Mouse (Mus musculus) MEL (cell line): ENCODE measurements around the gene Etfa. TPM values are rescaled to one million over a fixed set of nuclear protein-coding genes. Genes with fewer than 3 reads are reported as not detected.

ENCODE experiments used
- DNase-seq: peaks from one replicate; pipeline ENCODE4 v3.0.0; 2011; ENCODE audit warnings: low read depth, low spot score
- H3K27ac ChIP-seq: 2 replicates; pipeline ENCODE4 v1.5.1; 2012; ENCODE audit warnings: low read depth, mild to moderate bottlenecking, control low read depth, low read length, moderate library complexity; ENCODE audit not compliant: control insufficient read depth
- H3K27me3 ChIP-seq, 2 experiments: fragments of 150-350 bp in 1 of 2; sonication (generic) in 1 of 2; 2 replicates each; pipeline ENCODE4 v1.6.1; 2012; ENCODE audit warnings: low read length in 2 of 2, mild to moderate bottlenecking in 2 of 2, improper control_type of control experiment in 1 of 2, moderate library complexity in 1 of 2; ENCODE audit not compliant: insufficient read depth in 2 of 2, control insufficient read depth in 1 of 2
- H3K36me3 ChIP-seq, 2 experiments: 2 replicates each; pipeline ENCODE4 v1.6.1; 2012 to 2014; ENCODE audit warnings: low read length in 2 of 2, improper control_type of control experiment in 1 of 2, inconsistent platforms in 1 of 2, mild to moderate bottlenecking in 1 of 2; ENCODE audit not compliant: insufficient read depth in 2 of 2, control insufficient read depth in 1 of 2
- H3K4me1 ChIP-seq, 2 experiments: fragments of 150-350 bp in 1 of 2; sonication (generic) in 1 of 2; 2 replicates each; pipeline ENCODE4 v1.6.1; 2012; ENCODE audit warnings: low read length in 2 of 2, improper control_type of control experiment in 1 of 2, mild to moderate bottlenecking in 1 of 2; ENCODE audit not compliant: insufficient read depth in 2 of 2, control insufficient read depth in 1 of 2
- H3K4me3 ChIP-seq, 2 experiments: fragments of 150-350 bp in 1 of 2; sonication (generic) in 1 of 2; 2 replicates each; pipeline ENCODE4 v1.5.1; 2012; ENCODE audit warnings: low read depth in 2 of 2, low read length in 2 of 2, mild to moderate bottlenecking in 2 of 2, moderate library complexity in 2 of 2, control low read depth in 1 of 2, improper control_type of control experiment in 1 of 2; ENCODE audit not compliant: control insufficient read depth in 1 of 2, insufficient read depth in 1 of 2
- H3K79me2 ChIP-seq: 2 replicates; pipeline ENCODE4 v1.6.1; 2012; ENCODE audit warnings: mild to moderate bottlenecking, low read length, moderate library complexity; ENCODE audit not compliant: control insufficient read depth, poor library complexity, insufficient read depth
- H3K9ac ChIP-seq: 2 replicates; pipeline ENCODE4 v1.6.1; 2012; ENCODE audit warnings: low read depth, mild to moderate bottlenecking, control low read depth, low read length, moderate library complexity; ENCODE audit not compliant: control insufficient read depth, poor library complexity, severe bottlenecking
- H3K9me3 ChIP-seq: fragments of 150-350 bp; sonication (generic); replicated peaks from 2 replicates; pipeline ENCODE4 v1.6.1; 2012; ENCODE audit warnings: mild to moderate bottlenecking, low read length, improper control_type of control experiment, moderate library complexity; ENCODE audit not compliant: insufficient read depth
- BHLHE40 ChIP-seq: IDR thresholded peaks from 2 replicates; pipeline ENCODE4 v1.6.1; 2012; ENCODE audit warnings: low read depth, mild to moderate bottlenecking, inconsistent platforms, low read length, improper control_type of control experiment, borderline replicate concordance
- CHD1 ChIP-seq: IDR thresholded peaks from 2 replicates; pipeline ENCODE4 v1.6.1; 2012; ENCODE audit warnings: low read depth, mild to moderate bottlenecking, inconsistent platforms, low read length, improper control_type of control experiment
- CTCF ChIP-seq, 3 experiments: IDR thresholded peaks in 2 of 3; conservative IDR thresholded peaks in 1 of 3; 2 replicates each; pipeline ENCODE4 v1.5.1; 2011 to 2012; ENCODE audit warnings: low read length in 3 of 3, low read depth in 2 of 3, mild to moderate bottlenecking in 2 of 3, improper control_type of control experiment in 1 of 3, inconsistent platforms in 1 of 3, mixed read lengths in 1 of 3, moderate library complexity in 1 of 3; ENCODE audit not compliant: control insufficient read depth in 1 of 3, insufficient read depth in 1 of 3, poor library complexity in 1 of 3, severe bottlenecking in 1 of 3
- E2F4 ChIP-seq: IDR thresholded peaks from 2 replicates; pipeline ENCODE4 v1.6.1; 2011; ENCODE audit warnings: low read depth, low read length, improper control_type of control experiment, borderline replicate concordance
- ETS1 ChIP-seq: IDR thresholded peaks from 2 replicates; pipeline ENCODE4 v1.6.1; 2012; ENCODE audit warnings: low read depth, mild to moderate bottlenecking, inconsistent platforms, low read length, improper control_type of control experiment, moderate library complexity
- GABPA ChIP-seq: IDR thresholded peaks from 2 replicates; pipeline ENCODE4 v1.6.1; 2012; ENCODE audit warnings: low read depth, mild to moderate bottlenecking, inconsistent platforms, low read length, improper control_type of control experiment, moderate library complexity
- HCFC1 ChIP-seq: IDR thresholded peaks from 2 replicates; pipeline ENCODE4 v1.6.1; 2012; ENCODE audit warnings: low read depth, mild to moderate bottlenecking, inconsistent platforms, low read length, improper control_type of control experiment, moderate library complexity
- JUND ChIP-seq: IDR thresholded peaks from 2 replicates; pipeline ENCODE4 v1.6.1; 2011; ENCODE audit warnings: low read depth, mild to moderate bottlenecking, improper control_type of control experiment, low read length
- KAT2A ChIP-seq: conservative IDR thresholded peaks from 2 replicates; pipeline ENCODE4 v1.6.1; 2012; ENCODE audit warnings: low read depth, low read length, improper control_type of control experiment, inconsistent platforms
- MXI1 ChIP-seq: IDR thresholded peaks from 2 replicates; pipeline ENCODE4 v1.6.1; 2011; ENCODE audit warnings: mild to moderate bottlenecking, low read depth, low read length, improper control_type of control experiment
- MYB ChIP-seq: IDR thresholded peaks from 2 replicates; pipeline ENCODE4 v1.6.1; 2011; ENCODE audit warnings: mild to moderate bottlenecking, low read depth, low read length, improper control_type of control experiment
- MYC ChIP-seq: IDR thresholded peaks from 2 replicates; pipeline ENCODE4 v1.6.1; 2011; ENCODE audit warnings: low read depth, mild to moderate bottlenecking, low read length, improper control_type of control experiment, moderate library complexity
- NELFE ChIP-seq: IDR thresholded peaks from 2 replicates; pipeline ENCODE4 v1.6.1; 2011; ENCODE audit warnings: low read depth, low read length, improper control_type of control experiment
- RAD21 ChIP-seq: IDR thresholded peaks from 2 replicates; pipeline ENCODE4 v1.6.1; 2011; ENCODE audit warnings: mild to moderate bottlenecking, low read depth, low read length, improper control_type of control experiment
- RCOR1 ChIP-seq: IDR thresholded peaks from 2 replicates; pipeline ENCODE4 v1.6.1; 2012; ENCODE audit warnings: low read depth, mild to moderate bottlenecking, inconsistent platforms, low read length, improper control_type of control experiment
- SIN3A ChIP-seq: IDR thresholded peaks from 2 replicates; pipeline ENCODE4 v1.6.1; 2012; ENCODE audit warnings: low read length, improper control_type of control experiment, inconsistent platforms
- SMC3 ChIP-seq: IDR thresholded peaks from 2 replicates; pipeline ENCODE4 v1.6.1; 2011; ENCODE audit warnings: low read depth, low read length, improper control_type of control experiment
- TBP ChIP-seq: IDR thresholded peaks from 2 replicates; pipeline ENCODE4 v1.8.0; 2011; ENCODE audit warnings: low read depth, low read length, improper control_type of control experiment
- UBTF ChIP-seq: IDR thresholded peaks from 2 replicates; pipeline ENCODE4 v1.6.1; 2012; ENCODE audit warnings: low read depth, mild to moderate bottlenecking, inconsistent platforms, low read length, improper control_type of control experiment, moderate library complexity, borderline replicate concordance; ENCODE audit not compliant: insufficient read depth
- USF1 ChIP-seq: IDR thresholded peaks from 2 replicates; pipeline ENCODE4 v1.6.1; 2014; ENCODE audit warnings: low read depth, mild to moderate bottlenecking, inconsistent platforms, low read length, improper control_type of control experiment, moderate library complexity
- ZKSCAN1 ChIP-seq: IDR thresholded peaks from 2 replicates; pipeline ENCODE4 v1.6.1; 2012; ENCODE audit warnings: low read depth, mild to moderate bottlenecking, inconsistent platforms, low read length, improper control_type of control experiment, moderate library complexity
- ZMIZ1 ChIP-seq: IDR thresholded peaks from 2 replicates; pipeline ENCODE4 v1.6.1; 2012; ENCODE audit warnings: low read depth, mild to moderate bottlenecking, inconsistent platforms, low read length, improper control_type of control experiment, moderate library complexity
- polyA plus RNA-seq, 2 experiments: library from polyadenylated mRNA; stranded (reverse) in 1 of 2; unstranded in 1 of 2; fragments of >175 nt in 1 of 2; fragments of >200 nt in 1 of 2; gene quantifications; 2 replicates each; pipeline versions ENCODE4 v1.2.1 to v1.2.4; 2012; ENCODE audit warnings: low replicate concordance in 2 of 2, low read depth in 1 of 2; ENCODE audit not compliant: insufficient read length in 2 of 2, insufficient read depth in 1 of 2, missing spikeins in 1 of 2
- total RNA-seq: library from RNA; depleted of rRNA; stranded (reverse); fragments of 300-350 nt; gene quantifications from 2 replicates; pipeline ENCODE4 v1.2.3, GENCODE M21; 2012

Gene Etfa
- total and polyA plus RNA-seq, 3 experiments: 37.5 to 126 TPM; not detected in 1

- Histone ChIP-seq H3K36me3 (no peaks in the 10 kb centered on the region), H3K27ac (no peak overlapping the region), H3K4me3 (no peak overlapping the region), H3K9ac (no peak overlapping the region), H3K79me2 (no peaks in the 10 kb centered on the region), H3K9me3 (no peaks in the 10 kb centered on the region), H3K4me1 (no peaks in the 10 kb centered on the region; a peak in 1 of 4 replicates), H3K27me3 (peaks cover 0 to 4% of the 10 kb centered on the region in 2 experiments; a peak in 3 of 4 replicates)
- TF ChIP-seq CTCF (IDR thresholded peaks at IDR 0.05 in 2 of 3, conservative IDR thresholded peaks at IDR 0.05 in 1 of 3; ENCODE audit: control insufficient read depth in 1 of 3, insufficient read depth in 1 of 3, low read depth in 2 of 3, low read length in 3 of 3, poor library complexity in 1 of 3, severe bottlenecking in 1 of 3) (no peak), MYC (no peak), MYB (no peak), BHLHE40 (no peak), SMC3 (no peak), MXI1 (no peak), GABPA (no peak), TBP (no peak), UBTF (no peak), JUND (no peak), SIN3A (no peak), CHD1 (no peak), USF1 (no peak)
- no peak for DNase-seq
Observed at GRCm38 (mm10) chr9:55406773-55407172, 105.3 kb downstream of the Etfa start.

GRCm38 (mm10) chr9:55404976-55405702, 106.9 kb downstream of the Etfa start:
- DNase-seq: no peak
- TF ChIP-seq ZKSCAN1: no peak
- TF ChIP-seq ETS1: no peak
- no peak for TF ChIP-seq E2F4
- TF ChIP-seq RCOR1: no peak
- no peak for TF ChIP-seq NELFE
- no peak for TF ChIP-seq JUND
- TF ChIP-seq GABPA: no peak
- no peak for TF ChIP-seq HCFC1
- no peak for TF ChIP-seq TBP
- TF ChIP-seq RAD21: no peak
- TF ChIP-seq ZMIZ1: no peak
- no peak for TF ChIP-seq KAT2A
- TF ChIP-seq CHD1: no peak
- TF ChIP-seq MYB: no peak
- H3K4me3 ChIP-seq: no peak overlapping the region
- H3K79me2 ChIP-seq: no peaks in the 10 kb centered on the region
- H3K36me3 ChIP-seq: no peaks in the 10 kb centered on the region
- no peak overlapping the region for H3K27ac ChIP-seq
- H3K27me3 ChIP-seq: peaks cover 0 to 4% of the 10 kb centered on the region in 2 experiments; a peak in 3 of 4 replicates
- H3K9me3 ChIP-seq: no peaks in the 10 kb centered on the region
- no peaks in the 10 kb centered on the region for H3K4me1 ChIP-seq
- H3K9ac ChIP-seq: no peak overlapping the region
